Mouse (Mus musculus) heart, adult 11 months (tissue): ENCODE measurements around the gene Syn3.
"Not testable (repeated sequence)": the region's sequence is repeated elsewhere in the genome, so short reads cannot be mapped to it uniquely, and the experiment has no call there.

Experiments used
- DNase-seq: peaks from one replicate; pipeline ENCODE4 v3.0.0; 2022

Syn3 gene

DNA sequence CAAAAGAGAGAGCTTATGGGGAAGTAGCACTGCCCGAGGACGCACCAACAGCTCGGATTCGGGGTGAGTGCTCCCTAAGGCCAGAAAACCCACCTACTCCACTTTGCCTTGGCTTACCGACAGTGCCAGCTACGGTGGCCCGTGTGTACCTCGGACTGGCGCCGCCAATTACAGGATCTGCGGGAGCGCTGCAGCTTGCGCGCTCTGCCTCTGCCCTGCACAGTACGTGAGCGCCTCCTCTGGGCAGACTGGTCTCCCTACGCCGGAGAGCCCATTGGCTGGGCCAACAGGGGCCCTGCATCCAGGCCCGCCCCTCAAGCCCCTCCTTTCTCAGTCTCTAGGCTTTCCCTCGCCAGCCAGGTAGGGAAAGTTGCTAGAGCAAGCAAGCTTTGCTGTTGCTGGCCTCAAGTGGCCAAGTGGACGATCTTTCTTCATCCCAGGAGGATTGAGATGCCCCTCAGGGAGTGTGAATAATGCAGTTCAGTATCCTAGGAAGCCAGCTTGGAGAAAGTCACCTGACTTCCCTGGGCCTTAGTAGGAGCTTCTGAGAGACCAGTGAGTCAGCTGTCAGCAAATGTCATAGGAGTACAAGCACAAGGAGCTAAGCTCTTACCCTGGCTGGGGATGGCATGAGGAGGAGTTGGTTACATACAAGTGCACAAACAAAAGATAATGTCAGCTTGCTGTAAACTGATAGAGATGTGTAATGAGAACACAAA, at the start of gene Syn3:
TSS of gene Syn3 (minus strand) at position 224 of the 719 bp plus-strand sequence.
- DNase-seq: peak; percentile 97

DNA sequence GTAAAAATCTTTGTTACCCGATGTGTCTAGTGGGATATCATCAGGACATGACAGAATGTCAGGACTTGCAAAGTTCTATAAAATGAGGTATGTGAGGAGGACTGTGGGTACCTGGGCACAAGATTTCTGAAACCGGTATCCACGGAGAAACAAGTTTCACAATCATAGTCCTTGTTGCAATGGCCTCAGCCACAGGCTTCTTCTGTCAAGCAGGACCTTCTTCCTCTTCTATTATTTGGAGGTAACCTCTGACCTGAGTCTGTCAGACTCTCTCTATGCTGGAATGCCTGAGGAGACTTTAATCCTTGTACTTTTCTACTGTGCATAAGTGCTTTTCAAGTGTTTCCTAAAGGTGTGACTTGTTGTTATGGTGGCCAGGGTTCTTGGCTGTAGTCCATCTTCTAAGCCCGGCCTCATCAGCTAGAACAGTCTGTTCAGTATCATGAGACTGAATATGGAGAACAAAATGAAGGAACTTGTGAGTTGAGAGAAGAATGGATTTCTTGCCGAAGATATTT, 27.7 kb upstream of the Syn3 start:
- DNase-seq: not testable (repeated sequence)

DNA sequence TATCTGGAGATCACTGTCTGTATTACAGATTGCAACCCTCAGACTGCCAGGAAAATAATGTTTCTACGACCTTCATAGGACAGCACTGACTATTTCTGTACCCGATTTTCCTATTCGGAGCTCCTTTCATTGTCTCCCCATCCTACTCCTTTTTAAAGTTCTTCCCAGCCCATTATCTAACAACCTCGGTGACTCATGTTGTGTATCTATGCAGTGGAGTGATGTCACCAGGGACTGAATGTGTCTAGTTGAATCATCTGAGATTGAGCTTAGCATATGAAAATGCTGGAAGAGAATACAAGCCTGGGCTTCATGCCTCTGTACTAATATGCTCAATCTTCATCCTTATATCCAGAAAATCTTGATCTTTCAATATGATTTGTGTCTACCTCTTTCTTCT, 15.1 kb upstream of the Syn3 start:
- no peak for DNase-seq

DNA sequence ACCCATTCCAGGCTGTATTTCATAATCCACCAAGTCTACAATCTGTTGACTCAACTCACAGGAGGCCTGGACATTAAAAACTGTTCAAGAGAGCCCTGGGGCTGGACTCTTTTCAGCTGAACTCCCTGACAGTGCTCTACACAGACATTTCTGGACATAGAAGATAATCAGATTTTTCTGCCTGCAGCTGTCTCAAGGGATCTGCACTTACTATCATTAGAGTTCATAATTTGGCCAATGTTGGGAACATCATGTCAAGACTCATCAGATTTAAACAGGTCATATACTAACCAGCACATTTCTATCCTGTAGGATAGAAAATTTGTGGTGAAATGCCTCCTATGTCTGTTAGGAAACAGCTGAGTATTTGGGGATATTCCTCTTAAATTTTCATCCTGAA, 12.2 kb upstream of the Syn3 start:
- DNase-seq: no peak

DNA sequence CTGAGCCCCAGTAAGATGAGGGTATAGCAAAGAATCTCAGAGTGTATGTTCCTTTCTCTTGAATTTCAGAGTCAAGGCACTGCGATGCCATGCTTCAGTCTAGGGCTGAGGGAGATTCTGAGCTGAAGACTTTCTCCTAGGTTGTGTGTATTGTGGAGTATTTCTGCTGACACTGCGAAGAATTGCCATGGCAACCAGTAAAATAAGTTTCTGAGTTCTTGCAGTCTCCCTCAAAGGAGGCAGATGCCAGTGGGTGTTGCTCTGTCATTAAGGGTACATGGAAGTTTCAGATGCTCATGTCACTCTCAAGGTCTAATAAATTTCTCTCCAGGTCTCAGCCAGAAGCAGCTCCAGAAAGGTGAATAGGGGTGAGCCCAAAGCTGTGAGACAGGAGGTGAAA, 3.4 kb upstream of the Syn3 start:
- DNase-seq: no peak

DNA sequence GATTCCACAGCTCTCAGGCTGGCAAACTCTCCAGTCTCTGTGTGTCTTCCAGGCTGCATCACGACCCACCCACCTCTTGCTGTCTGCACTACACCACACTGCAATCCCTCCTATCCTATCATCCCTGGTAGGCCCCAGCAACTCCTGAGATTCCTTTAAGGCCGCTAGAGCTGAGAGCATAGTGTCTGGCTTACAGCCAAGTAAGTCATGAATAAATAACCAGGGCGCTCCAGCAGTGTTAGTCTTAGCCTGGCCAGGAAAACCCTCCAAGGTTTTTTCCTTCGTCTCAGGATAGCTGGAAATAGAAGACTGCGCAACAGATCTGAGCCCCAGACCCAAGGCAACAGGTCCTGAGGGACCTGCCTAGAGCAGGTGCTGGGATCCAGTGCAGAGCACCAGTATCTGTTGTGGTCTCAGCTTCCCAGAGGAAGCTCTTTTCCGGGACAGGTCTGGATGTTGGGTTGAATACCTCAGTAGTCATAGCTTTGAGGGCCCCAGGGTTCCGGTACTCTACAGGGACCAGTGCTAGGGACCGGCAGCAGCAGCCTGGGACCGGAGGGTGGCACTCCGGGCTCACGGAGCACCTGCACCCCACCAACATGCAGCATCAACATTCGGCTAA, 534 bp downstream of the Syn3 start:
- peak; percentile 90 for DNase-seq

DNA sequence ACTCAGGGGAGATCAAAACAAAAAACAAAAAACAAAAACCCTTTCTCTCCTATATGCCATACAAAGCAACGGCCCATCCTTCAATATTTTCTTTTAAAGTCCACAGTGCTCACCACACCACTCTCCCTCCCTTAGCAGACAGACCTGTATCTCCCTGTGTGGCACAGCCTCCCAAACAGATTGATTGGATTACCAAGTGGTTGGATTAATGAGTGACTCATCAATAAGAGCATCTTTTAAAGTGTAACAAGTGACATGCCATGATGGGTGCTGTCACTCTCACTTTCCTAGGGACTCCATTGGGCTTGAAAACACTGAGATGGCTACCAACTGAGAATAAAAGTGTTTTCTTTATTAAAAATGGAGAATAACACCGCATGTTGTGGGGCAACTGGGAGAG, 2.8 kb downstream of the Syn3 start:
- DNase-seq: no peak

DNA sequence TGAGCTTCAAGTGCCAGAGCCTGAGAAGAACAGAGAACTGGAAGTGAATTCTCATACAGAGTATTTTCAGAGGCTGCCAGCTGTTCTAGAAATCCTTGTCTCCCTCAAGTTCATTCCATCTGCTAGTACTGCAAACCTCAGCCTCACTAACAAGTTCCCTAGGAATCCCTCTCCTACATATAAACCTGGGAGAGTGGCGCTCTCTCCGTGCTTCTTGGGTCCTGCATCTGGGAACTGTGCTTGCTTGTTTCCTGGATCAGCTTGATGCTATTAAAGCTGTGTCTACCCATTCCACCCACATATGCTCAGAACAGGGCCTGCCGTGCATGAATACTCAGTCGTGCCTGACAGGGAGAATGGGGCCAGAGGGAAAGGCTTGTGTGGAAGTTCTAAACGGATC, 5.6 kb downstream of the Syn3 start:
- no peak for DNase-seq

DNA sequence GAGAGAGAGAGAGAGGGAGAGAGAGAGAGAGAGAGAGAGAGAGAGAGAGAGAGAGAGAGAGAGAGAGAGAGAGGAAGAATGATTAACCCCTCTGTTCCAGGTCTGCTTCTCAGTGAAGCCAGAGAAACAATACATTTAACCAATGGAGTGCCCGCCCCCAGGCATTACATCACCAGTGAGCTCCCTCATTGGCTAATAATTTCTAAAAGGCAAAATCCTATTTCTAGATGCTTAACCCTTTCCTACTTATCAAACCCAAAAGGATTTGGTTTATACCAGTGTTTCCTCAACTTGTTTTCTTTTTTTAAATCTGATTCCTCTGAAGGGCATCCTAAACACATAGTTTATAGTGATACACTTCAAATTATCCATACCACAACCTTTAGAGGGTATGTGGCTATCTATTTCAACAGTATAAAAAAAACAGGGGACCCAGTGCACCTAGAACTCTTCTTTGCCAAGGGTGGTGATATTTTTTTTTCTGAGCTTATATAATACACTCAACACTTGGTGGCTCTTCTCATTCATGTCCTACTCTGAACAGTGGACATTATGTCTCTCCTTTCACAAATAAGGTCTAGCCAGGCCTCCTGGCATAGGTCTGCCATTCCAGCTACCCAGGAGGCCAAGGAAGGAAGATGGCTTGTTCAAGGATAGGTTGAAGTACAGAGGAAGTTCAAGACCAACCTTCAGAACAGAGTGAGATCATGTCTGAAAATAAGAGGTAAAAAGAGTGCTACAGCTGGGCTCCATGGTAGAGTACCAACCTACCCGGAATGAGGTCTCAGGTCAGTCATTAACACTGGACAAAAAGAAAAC, 6.4 kb downstream of the Syn3 start:
- no peak for DNase-seq

DNA sequence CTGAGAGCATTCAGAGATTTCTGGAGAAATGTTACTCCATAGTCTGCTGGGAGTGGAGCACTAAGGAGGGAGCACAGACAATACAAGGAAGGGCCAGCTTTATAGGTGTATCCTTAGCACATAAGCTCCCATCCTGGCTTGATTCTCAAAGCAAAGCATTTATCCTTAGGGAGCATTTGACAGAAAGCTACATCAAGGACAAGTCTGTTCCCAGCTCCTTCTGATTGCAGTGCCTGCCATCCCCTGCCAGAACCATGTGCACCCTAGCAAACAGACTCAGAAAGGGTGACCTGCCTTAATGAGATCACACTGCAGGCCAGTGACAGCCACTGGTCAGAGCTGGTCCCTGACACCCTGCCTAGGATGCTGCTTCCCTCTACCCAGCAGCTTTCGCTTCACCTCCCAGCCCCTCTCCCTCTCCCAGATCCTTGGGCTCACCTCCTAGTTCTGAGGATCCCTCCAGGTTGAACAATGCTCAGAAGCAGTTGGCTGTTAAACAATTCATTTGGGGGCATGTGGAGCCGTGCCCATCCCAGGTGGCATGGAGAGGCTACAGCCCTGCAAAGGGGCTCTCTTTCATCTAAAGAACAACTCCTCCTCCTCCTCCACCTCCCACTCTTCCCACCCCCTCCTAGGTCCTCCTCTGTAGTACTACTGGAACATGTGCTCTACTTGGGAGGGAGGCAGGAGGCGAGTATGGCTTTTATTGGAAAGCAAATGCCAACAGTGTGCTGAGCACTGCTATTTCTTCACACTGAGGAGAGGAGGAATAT, 7.2 kb downstream of the Syn3 start:
- DNase-seq: peak; percentile 86

DNA sequence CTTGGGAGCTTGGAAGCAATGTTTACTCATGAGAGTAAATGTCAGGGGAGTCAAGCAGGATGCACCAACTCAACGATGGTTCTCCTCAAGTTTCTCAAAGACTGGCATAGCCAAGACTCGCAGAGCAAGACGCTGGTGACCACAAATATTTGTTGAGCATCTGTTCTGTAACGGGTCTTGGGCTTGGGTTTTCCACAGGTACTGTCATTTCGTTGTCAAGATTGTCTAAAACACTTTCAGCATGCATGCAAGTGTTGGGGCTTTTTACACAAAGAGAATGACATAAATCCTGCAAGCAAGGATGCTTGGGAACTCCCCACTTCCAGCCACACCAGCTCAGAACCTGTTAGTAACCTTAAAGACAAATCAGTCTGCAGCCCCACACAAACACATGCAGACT, 10.2 kb downstream of the Syn3 start:
- peak; percentile 64 for DNase-seq

DNA sequence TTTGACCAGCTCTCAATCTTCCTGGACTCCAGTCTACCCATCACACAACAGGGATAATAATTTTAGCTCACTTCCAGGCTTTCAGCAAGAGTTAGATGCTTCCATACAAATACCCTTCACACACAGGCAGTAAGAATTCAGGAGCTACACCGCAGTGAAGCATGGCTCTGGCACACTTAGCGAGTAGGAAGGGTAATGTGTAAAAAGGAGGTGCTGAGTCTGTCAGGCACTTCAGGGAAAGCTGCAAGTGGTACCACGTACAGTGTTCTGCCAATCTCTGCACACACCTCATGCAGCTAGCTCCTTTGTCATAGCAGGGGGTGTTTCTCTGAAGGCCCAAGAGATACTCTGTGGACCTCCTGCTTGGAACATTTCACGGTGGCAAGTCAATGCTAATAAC, 12.7 kb downstream of the Syn3 start:
- no peak for DNase-seq

DNA sequence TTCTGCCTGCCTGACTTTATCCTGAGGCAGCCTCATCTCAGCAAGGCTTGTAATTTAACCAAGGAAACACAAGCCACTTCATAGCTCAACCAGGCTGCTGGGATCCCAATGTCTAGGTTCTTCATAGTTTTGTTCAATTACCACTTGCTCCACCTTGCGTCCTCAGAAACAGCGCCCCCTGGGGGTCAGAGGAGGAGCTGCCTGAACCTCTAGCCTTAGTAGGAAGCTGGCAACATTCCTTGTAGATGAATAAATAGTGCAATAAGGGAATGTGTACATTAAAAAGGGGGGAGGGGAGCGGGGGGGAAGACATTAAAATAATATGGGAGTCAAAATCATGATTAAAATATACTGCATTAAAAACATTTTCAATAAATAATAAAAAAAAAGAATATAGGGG, 14.7 kb downstream of the Syn3 start:
- DNase-seq: peak; percentile 81

DNA sequence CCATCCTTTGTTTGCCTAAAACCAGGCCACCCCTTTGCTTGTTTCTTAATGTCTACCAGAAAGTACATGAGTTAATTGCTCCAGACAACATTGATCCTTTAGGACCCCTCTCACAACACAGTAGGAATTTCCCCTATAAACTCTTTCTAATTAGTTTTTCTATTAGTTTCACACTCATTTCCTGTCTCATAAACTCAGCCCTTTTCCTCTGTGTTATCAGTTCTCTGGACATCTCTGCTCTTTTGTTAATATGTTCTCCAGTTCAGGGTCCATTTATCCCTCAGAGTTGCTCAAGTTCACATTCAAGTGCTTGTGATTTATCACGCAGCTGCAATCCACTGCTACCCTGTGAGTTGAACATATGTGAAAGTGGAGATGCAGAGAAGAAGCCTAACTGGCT, 16.2 kb downstream of the Syn3 start:
- DNase-seq: no peak

DNA sequence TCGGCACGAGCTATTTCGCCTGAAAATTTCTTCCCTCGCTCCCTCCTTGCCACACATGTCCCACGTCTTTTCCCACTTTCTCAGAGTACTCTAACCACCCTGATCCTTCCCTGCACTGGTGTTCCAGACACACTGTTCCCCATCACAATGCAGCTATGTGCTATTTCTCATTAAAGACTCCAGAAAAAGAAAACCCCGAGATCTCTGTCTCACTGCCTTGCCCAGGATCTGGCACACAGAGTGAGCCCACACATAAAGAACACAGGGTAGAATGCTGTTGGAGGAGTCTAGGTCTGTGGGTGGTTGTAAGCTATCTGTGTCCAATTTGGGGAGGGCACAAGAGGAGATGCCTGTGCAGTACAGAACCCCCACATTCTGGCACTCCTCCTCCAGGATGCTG, 18.0 kb downstream of the Syn3 start:
- no peak for DNase-seq

DNA sequence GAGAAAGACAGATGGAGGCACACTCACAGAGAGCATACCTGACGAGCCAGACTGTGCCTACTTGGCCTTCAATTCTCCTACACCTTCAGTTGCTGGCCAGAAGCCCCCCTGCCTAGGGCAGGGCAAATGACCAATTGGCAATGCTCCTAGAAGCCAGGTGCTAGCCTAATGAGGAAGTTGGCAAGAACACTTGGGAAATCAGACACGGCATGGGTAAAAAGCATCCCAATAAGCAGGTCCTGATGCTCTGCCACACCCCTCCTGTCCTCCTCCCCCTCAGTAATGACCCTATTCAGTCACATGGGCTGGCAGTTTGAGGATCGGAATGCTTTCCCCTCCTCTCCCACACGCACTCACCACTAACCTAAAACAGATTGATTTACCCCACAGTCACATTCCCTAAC, 19.0 kb downstream of the Syn3 start:
- DNase-seq: no peak

DNA sequence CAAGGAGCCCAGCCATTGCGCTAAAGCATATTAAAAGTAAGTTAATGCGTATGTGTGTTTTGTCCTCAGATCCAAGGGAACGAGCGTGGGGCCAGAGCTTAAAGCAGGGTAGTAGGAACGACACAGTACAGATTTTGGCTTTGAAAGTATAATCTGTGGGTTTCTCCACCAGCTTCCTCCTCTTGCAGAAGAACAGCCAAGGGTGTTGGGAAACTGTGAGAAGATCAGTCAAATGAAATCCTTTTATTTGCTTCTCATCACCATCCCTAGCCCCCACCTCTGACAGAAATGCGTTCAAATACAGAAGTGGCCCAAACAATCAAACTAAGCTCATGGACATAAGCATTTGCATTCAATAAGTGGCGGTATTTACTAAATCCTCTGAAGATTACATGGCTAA, 22.0 kb downstream of the Syn3 start:
- DNase-seq: no peak

DNA sequence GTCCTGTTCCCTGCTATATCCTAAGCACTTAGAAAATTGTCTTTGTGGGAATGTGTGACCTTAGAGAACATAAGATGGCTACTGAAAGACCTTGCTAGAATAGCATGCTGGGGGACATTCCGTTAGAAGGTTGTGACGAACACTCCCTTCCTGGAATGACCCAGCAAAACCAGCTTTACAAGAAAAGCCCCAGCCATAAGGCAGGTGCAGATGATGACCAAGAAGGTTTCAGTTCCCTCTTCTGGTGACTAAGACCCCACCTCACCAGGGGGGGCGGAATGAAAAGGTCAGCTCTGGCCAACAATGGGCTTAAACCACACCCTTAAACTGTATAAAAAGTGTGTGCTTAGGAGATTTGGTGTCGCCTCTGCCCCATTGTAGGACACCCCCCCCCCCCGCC, 23.4 kb downstream of the Syn3 start:
- DNase-seq: no peak

DNA sequence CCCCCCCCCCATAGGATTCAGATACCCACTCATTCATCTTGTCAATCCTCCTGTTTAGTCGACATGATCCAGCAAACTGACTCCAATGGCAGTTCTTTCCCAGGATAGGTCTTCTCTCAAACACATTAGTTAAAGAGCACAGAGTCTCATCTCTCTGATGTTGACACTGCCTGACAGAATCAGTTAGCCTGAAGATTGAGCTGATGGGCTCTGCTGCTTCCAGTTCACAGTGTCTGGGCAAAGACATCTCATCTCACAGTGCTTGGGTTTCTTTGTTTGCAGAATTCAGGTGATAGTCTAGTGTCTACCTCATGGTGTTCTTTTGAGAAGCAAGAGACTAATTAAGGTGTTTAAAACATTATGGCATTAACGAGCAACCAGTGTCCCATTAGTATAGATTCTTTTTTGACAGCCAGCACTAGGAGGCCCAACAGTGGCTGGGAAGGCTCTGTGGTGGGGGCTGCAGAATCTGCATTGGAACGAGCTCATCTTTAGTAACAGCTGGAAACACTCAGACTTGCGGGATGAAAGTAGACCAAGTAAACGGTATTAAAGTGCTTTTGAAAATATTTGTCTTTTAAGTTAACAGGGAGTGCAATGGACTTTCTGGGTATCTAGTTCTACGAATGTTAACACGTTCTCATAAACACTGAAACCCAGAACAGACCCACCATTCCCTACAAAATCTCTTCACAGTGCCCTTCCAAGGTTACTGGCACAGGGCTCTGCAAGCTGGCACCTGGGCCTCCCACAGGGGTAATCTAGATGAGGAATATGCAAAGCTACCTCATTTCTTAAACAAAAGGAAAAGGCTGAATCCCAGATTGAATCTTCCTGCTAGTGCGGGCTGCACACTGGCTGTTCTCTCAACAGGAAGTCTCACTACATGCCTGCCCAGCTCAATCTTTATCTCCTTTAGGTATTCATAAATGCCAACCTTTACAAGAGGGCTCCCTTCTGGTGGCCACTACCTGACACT, 24.2 kb downstream of the Syn3 start:
- no peak for DNase-seq

DNA sequence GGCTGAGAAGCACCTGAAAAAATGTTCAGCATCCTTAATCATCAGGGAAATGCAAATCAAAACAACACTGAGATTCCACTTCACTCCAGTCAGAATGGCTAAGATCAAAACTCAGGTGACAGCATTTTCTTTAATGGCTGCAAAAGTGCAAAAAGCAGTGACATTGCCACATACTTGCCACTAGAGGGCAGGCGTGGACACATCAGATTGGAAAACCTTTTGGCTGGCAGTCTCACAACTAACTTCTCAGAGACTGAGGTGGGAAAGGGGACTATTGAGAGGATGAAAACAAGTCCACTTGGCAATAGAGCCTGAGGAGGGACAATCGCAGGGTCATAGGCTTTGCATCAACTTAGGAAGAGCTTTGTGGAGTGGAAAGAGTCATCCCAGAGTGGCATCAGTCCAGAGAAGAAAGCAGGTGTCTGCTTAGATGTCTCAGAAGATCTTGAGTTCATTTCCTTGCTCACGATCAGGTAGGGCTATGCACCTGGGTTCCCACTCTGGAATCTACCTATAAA, 25.0 kb downstream of the Syn3 start:
- DNase-seq: no peak
